8 mouse cellular contexts compared by ENCODE assay signal in genomic region chr3:146813624-146814023, GRCm38 (mm10). TPM values are rescaled to one million over a fixed set of nuclear protein-coding genes. Genes with fewer than 3 reads are reported as not detected.
DNase-seq lines count a peak whose midpoint lies in the region; ATAC-seq and TF ChIP-seq lines count a peak whose summit lies in the region.

No protein-coding gene starts in this region.

- no peak for ATAC-seq in heart, postnatal 0 days (ENCODE audit: insufficient read depth, low read depth)
- ATAC-seq in hindbrain, embryonic 11.5 days (ENCODE audit: low FRiP score), result no peak
- no peak for ATAC-seq in midbrain, embryonic 11.5 days (ENCODE audit: low FRiP score)

- H3K36me3 ChIP-seq in heart, postnatal 0 days (replicated peaks; ENCODE audit: control insufficient read depth, insufficient read depth, low read length), result no peaks in the 10 kb centered on the region
- no peaks in the 10 kb centered on the region for H3K36me3 ChIP-seq in hindbrain, embryonic 11.5 days (ENCODE audit: control insufficient read depth, insufficient read depth, low read length)
- no peaks in the 10 kb centered on the region; the same call in 1 of the 2 replicates for H3K36me3 ChIP-seq in midbrain, embryonic 11.5 days (ENCODE audit: control insufficient read depth, insufficient read depth, low read length)

- H3K9ac ChIP-seq in heart, postnatal 0 days (replicated peaks; ENCODE audit: low read depth, low read length), result peak overlapping the region; percentile 92
- peak overlapping the region; percentile 96 for H3K9ac ChIP-seq in hindbrain, embryonic 11.5 days (ENCODE audit: low read depth, low read length)
- peak overlapping the region; percentile 96 for H3K9ac ChIP-seq in midbrain, embryonic 11.5 days (ENCODE audit: low read length)

- peak overlapping the region; percentile 93 for H3K27ac ChIP-seq in heart, postnatal 0 days (ENCODE audit: low read depth)
- no peak overlapping the region for H3K27ac ChIP-seq in hindbrain, embryonic 11.5 days (ENCODE audit: low read depth, low read length)
- H3K27ac ChIP-seq in midbrain, embryonic 11.5 days (ENCODE audit: low read depth, low read length), result no peak overlapping the region

- peak overlapping the region; percentile 92 for H3K4me3 ChIP-seq in heart, postnatal 0 days (ENCODE audit: low read depth, low read length)
- H3K4me3 ChIP-seq in hindbrain, embryonic 11.5 days (ENCODE audit: low read depth, low read length), result peak overlapping the region; percentile 96
- peak overlapping the region; percentile 96 for H3K4me3 ChIP-seq in midbrain, embryonic 11.5 days (ENCODE audit: low read depth, low read length)

- DNase-seq in heart, postnatal 0 days (ENCODE audit: low spot score), result no peak
- DNase-seq in heart, adult 9 months (ENCODE audit: low spot score in 2 of 2), result no peak
- DNase-seq in NIH3T3 (ENCODE audit: low read depth), result peak; percentile 14
- DNase-seq in hindbrain, embryonic 11.5 days (ENCODE audit: low spot score), result no peak
- no peak for DNase-seq in midbrain, embryonic 11.5 days (ENCODE audit: low spot score, missing footprints)
- no peak for DNase-seq in right cerebral cortex, postnatal 36 days (ENCODE audit: low spot score in 2 of 2)
- no peak for DNase-seq in gastrocnemius, postnatal 14 days
- DNase-seq in right cerebral cortex, postnatal 10 days (ENCODE audit: low spot score in 2 of 2), result no peak

- peaks cover 6% of the 10 kb centered on the region; the same call in 1 of the 2 replicates for H3K4me1 ChIP-seq in heart, postnatal 0 days (ENCODE audit: control insufficient read depth, insufficient read depth)
- H3K4me1 ChIP-seq in hindbrain, embryonic 11.5 days (replicated peaks; ENCODE audit: control insufficient read depth, insufficient read depth, low read length), result no peaks in the 10 kb centered on the region
- peaks cover 11% of the 10 kb centered on the region; the same call in 1 of the 2 replicates for H3K4me1 ChIP-seq in midbrain, embryonic 11.5 days (ENCODE audit: control insufficient read depth, insufficient read depth, low read length)

- no peak for TF ChIP-seq CTCF in heart, postnatal 0 days (IDR thresholded peaks at IDR 0.05; ENCODE audit: low read depth)

- 47% methylated on average over 7 of the region's 7 CpGs for WGBS in heart, postnatal 0 days
- WGBS in hindbrain, embryonic 11.5 days, result 71% methylated on average over 7 of the region's 7 CpGs
- 64% methylated on average over 7 of the region's 7 CpGs for WGBS in midbrain, embryonic 11.5 days

- TF ChIP-seq EP300 in heart, postnatal 0 days (IDR thresholded peaks at IDR 0.05; ENCODE audit: low read depth), result no peak

- H3K4me2 ChIP-seq in heart, postnatal 0 days (ENCODE audit: low read depth, low read length), result peak overlapping the region; percentile 92
- H3K4me2 ChIP-seq in hindbrain, embryonic 11.5 days (replicated peaks; ENCODE audit: low read depth, low read length), result peak overlapping the region; percentile 56
- peak overlapping the region; percentile 64 for H3K4me2 ChIP-seq in midbrain, embryonic 11.5 days

- no peaks in the 10 kb centered on the region for H3K27me3 ChIP-seq in heart, postnatal 0 days (ENCODE audit: control insufficient read depth, insufficient read depth, low read length)
- no peaks in the 10 kb centered on the region for H3K27me3 ChIP-seq in hindbrain, embryonic 11.5 days (ENCODE audit: control insufficient read depth, insufficient read depth, low read length)
- H3K27me3 ChIP-seq in midbrain, embryonic 11.5 days (ENCODE audit: control insufficient read depth, insufficient read depth, low read length), result no peaks in the 10 kb centered on the region

- intact Hi-C loops in gastrocnemius, postnatal 14 days (cut with DNase I; ENCODE audit: low total_unique reads), result no loop called here

- no peaks in the 10 kb centered on the region for H3K9me3 ChIP-seq in heart, postnatal 0 days (replicated peaks; ENCODE audit: control insufficient read depth, low read length)
- H3K9me3 ChIP-seq in hindbrain, embryonic 11.5 days (ENCODE audit: control insufficient read depth, low read length), result no peaks in the 10 kb centered on the region
- H3K9me3 ChIP-seq in midbrain, embryonic 11.5 days (ENCODE audit: control insufficient read depth, low read length), result no peaks in the 10 kb centered on the region

RNA-seq across cellular contexts. Expression of gene Prkacb, which starts 0.8 kb away (rescaled TPM):
- 53.1 and 58.6 TPM in 2 replicates for total RNA-seq in heart, postnatal 0 days (2014; rRNA removed; ENCODE audit: low replicate concordance)
- 38.0 and 41.7 TPM in 2 replicates for polyA plus RNA-seq in heart, postnatal 0 days (2015; fragmentation: Nextera tagmentation; extraction: Ambion mirVana)
- polyA plus RNA-seq in hindbrain, embryonic 11.5 days (2014; fragmentation: Nextera tagmentation; extraction: Ambion mirVana), result 64.8 and 70.8 TPM in 2 replicates
- polyA plus RNA-seq in midbrain, embryonic 11.5 days (2014; fragmentation: Nextera tagmentation; extraction: Ambion mirVana), result 73.0 and 76.8 TPM in 2 replicates
- 10 to 100 TPM; 46.0 to 46.4 TPM for total RNA-seq in gastrocnemius, postnatal 14 days (2021)

RNA-seq across cellular contexts. Expression of gene Ttll7, which starts 38.5 kb away (rescaled TPM):
- 6.6 and 6.7 TPM in 2 replicates for total RNA-seq in heart, postnatal 0 days (2014; rRNA removed; ENCODE audit: low replicate concordance)
- polyA plus RNA-seq in heart, postnatal 0 days (2015; fragmentation: Nextera tagmentation; extraction: Ambion mirVana), result 1.2 and 1.5 TPM in 2 replicates
- 9.7 and 11.2 TPM in 2 replicates for polyA plus RNA-seq in hindbrain, embryonic 11.5 days (2014; fragmentation: Nextera tagmentation; extraction: Ambion mirVana)
- 6.3 and 7.0 TPM in 2 replicates for polyA plus RNA-seq in midbrain, embryonic 11.5 days (2014; fragmentation: Nextera tagmentation; extraction: Ambion mirVana)
- 10 to 100 TPM; 21.2 to 24.9 TPM for total RNA-seq in gastrocnemius, postnatal 14 days (2021)
